Mouse (Mus musculus) testis, adult 10 weeks (tissue): ENCODE measurements around the gene Osbpl11. TPM values are rescaled to one million over a fixed set of nuclear protein-coding genes. Genes with fewer than 3 reads are reported as not detected.

Source experiments
- polyA plus RNA-seq: library from polyadenylated mRNA; stranded (reverse); fragments of 350-450 nt; fragmentation: Illumina TruSeq; extraction: RNeasy Lipid Tissue Mini Kit (QIAGEN cat#74804); gene quantifications from one replicate; pipeline ENCODE4 v1.2.3, GENCODE M21; 2014; ENCODE audit warnings: low read depth, low replicate concordance

Osbpl11 gene
- 13.5 TPM for polyA plus RNA-seq

GRCm38 (mm10) chr16:33184901-33185260 is at the start of gene Osbpl11:
Gene Osbpl11 (plus strand): TSS chr16:33185071.

GRCm38 (mm10) chr16:33251194-33252051 is 66.6 kb downstream of the Osbpl11 start, which contains the start of gene Snx4:
Gene Snx4 (plus strand): TSS chr16:33251442.

Other genes with a start within 250 kb of the Osbpl11 start
- gene Iqcg, start 128.9 kb upstream of the Osbpl11 start, polyA plus RNA-seq, result 192 TPM
- gene Rpl35a, start 128.6 kb upstream of the Osbpl11 start, polyA plus RNA-seq, result 524 TPM
- 5.2 TPM for gene Lmln, start 122.5 kb upstream of the Osbpl11 start, polyA plus RNA-seq
- gene Snx4, start 66.4 kb downstream of the Osbpl11 start, polyA plus RNA-seq, result 53.4 TPM
- 29.9 TPM for gene Zfp148, start 195.8 kb downstream of the Osbpl11 start, polyA plus RNA-seq